ENCODE assay signal across 25 mouse cellular contexts in genomic region chr11:95490104-95490503, GRCm38 (mm10). TPM values are rescaled to one million over a fixed set of nuclear protein-coding genes. Genes with fewer than 3 reads are reported as not detected.
DNase-seq lines count a peak whose midpoint lies in the region; ATAC-seq lines count a peak whose summit lies in the region.
"Had no signal": no experiment of that assay in that cellular context is flagged by ENCODE, and none has a peak within 500 bp of the region (broad histone marks: within the 10 kb centered on the region; RNA-seq: fewer than 3 reads in every experiment).

No protein-coding gene starts in this region.

- no peak overlapping the region for H3K4me2 ChIP-seq in heart, embryonic 15.5 days
- H3K4me2 ChIP-seq: embryonic facial prominence, embryonic 12.5 days; limb, embryonic 12.5 days; liver, embryonic 12.5 days; midbrain, embryonic 12.5 days; neural tube, embryonic 15.5 days had no signal

- peaks cover 68% of the 10 kb centered on the region for H3K36me3 ChIP-seq in heart, embryonic 15.5 days

- WGBS in heart, embryonic 15.5 days, result 62% methylated on average over 14 of the region's 14 CpGs

- H3K4me3 ChIP-seq in heart, embryonic 15.5 days, result no peak overlapping the region
- H3K4me3 ChIP-seq: embryonic facial prominence, embryonic 12.5 days; limb, embryonic 12.5 days; liver, embryonic 12.5 days; midbrain, embryonic 12.5 days; neural tube, embryonic 15.5 days had no signal

- H3K9ac ChIP-seq in heart, embryonic 15.5 days, result no peak overlapping the region
- H3K9ac ChIP-seq: embryonic facial prominence, embryonic 12.5 days; forebrain, postnatal 0 days; limb, embryonic 12.5 days; liver, embryonic 12.5 days; midbrain, embryonic 12.5 days; neural tube, embryonic 15.5 days had no signal

- intact Hi-C loops in heart, postnatal 25 days (cut with DNase I), result no loop called here
- intact Hi-C loops in gastrocnemius, postnatal 36 days (cut with DNase I), result no loop called here
- intact Hi-C loops in left cerebral cortex, postnatal 25 days (cut with DNase I), result no loop called here

- no peaks in the 10 kb centered on the region for H3K9me3 ChIP-seq in heart, embryonic 15.5 days (replicated peaks)
- H3K9me3 ChIP-seq: embryonic facial prominence, embryonic 12.5 days; limb, embryonic 12.5 days; liver, embryonic 12.5 days; midbrain, embryonic 12.5 days; neural tube, embryonic 15.5 days had no signal

- peaks cover 8% of the 10 kb centered on the region; the same call in 1 of the 2 replicates for H3K4me1 ChIP-seq in heart, embryonic 15.5 days (replicated peaks)
- H3K4me1 ChIP-seq: embryonic facial prominence, embryonic 12.5 days; limb, embryonic 12.5 days; liver, embryonic 12.5 days; midbrain, embryonic 12.5 days; neural tube, embryonic 15.5 days had no signal

- DNase-seq in heart, adult 11 months, result peak; percentile 87
- no peak for DNase-seq in heart, postnatal 25 days (ENCODE audit: low spot score)
- no peak for DNase-seq in heart, postnatal 4 days
- DNase-seq in ovary, adult 18-20 months (ENCODE audit: low spot score), result peak; percentile 30
- DNase-seq in ovary, postnatal 14 days (ENCODE audit: low spot score), result no peak
- no peak for DNase-seq in gastrocnemius, postnatal 36 days
- DNase-seq in left cerebral cortex, postnatal 25 days (ENCODE audit: low spot score in 2 of 2), result no peak
- DNase-seq: cerebellum, adult 11-12 months; cerebellum, postnatal 10 days; forebrain, postnatal 0 days; gastrocnemius, postnatal 25 days; lung, adult 18-20 months; lung, postnatal 10 days; thymus, adult 2 months; thymus, postnatal 4 days had no signal

- no peaks in the 10 kb centered on the region for H3K27me3 ChIP-seq in heart, embryonic 15.5 days
- H3K27me3 ChIP-seq: embryonic facial prominence, embryonic 12.5 days; limb, embryonic 12.5 days; liver, embryonic 12.5 days; midbrain, embryonic 12.5 days; neural tube, embryonic 15.5 days had no signal

- peak overlapping the region; percentile 45; the same call in 1 of the 2 replicates for H3K27ac ChIP-seq in heart, embryonic 15.5 days
- H3K27ac ChIP-seq: embryonic facial prominence, embryonic 12.5 days; hindbrain, postnatal 0 days; kidney, postnatal 0 days; limb, embryonic 12.5 days; liver, embryonic 12.5 days; midbrain, embryonic 12.5 days; neural tube, embryonic 15.5 days; stomach, postnatal 0 days had no signal

- ATAC-seq in heart, embryonic 15.5 days (replicated peaks; ENCODE audit: insufficient number of reproducible peaks, insufficient read depth, low FRiP score, low read depth), result no peak
- ATAC-seq: forebrain, postnatal 0 days; hindbrain, postnatal 0 days; intestine, embryonic 16.5 days; liver, embryonic 12.5 days had no signal

RNA-seq across cellular contexts. Expression of gene Nxph3, which starts 24.3 kb away (rescaled TPM):
- total RNA-seq in heart, postnatal 25 days (2021), result under 1 TPM; 0.62 to 0.64 TPM
- 0.08 and 0.16 TPM in 2 replicates for polyA plus RNA-seq in heart, embryonic 15.5 days (2015; fragmentation: Nextera tagmentation; extraction: Ambion mirVana)
- total RNA-seq in heart, postnatal 4 days (2021), result 1 to 10 TPM; 1.0 to 1.1 TPM
- total RNA-seq in gastrocnemius, postnatal 36 days (2021), result under 1 TPM; 0.15 to 0.20 TPM
- 10 to 100 TPM; 20.5 to 35.2 TPM for total RNA-seq in left cerebral cortex, postnatal 25 days (2021)

Comparison
In these comparisons a context has a peak if more than half of its experiments do, and no peak if none do; other contexts are left out.
1. DNase-seq: peak in heart, adult 11 months (single experiment) and ovary, adult 18-20 months (single experiment); none in heart, postnatal 25 days (single experiment), heart, postnatal 4 days (single experiment), ovary, postnatal 14 days (single experiment), gastrocnemius, postnatal 36 days (0 of 2) and left cerebral cortex, postnatal 25 days (0 of 2).
2. RNA of gene Nxph3, which starts 24.3 kb away (total RNA-seq): 20.5 to 35.2 TPM in left cerebral cortex, postnatal 25 days; 1.0 to 1.1 TPM in heart, postnatal 4 days, 0.62 to 0.64 TPM in heart, postnatal 25 days and 0.15 to 0.20 TPM in gastrocnemius, postnatal 36 days; every median in the first group is over 10 times any median in the second.